Mouse (Mus musculus) thymus, postnatal 10 days (tissue): ENCODE measurements at regions not wholly inside any gene's neighbourhood (a gene's known extent, or its start where the extent isn't known, plus 50 kb on each side); places are given as distances from the start of the nearest gene placed in this dataset.

Source experiments
- DNase-seq, 2 experiments: peaks; one replicate each; pipeline ENCODE4 v3.0.0; 2021; ENCODE audit warnings: low spot score in 2 of 2

- DNase-seq: no peak
These were observed 137.2 kb downstream of the Gm815 start for GRCm38 (mm10) chr19:27022917-27023316.

DNA sequence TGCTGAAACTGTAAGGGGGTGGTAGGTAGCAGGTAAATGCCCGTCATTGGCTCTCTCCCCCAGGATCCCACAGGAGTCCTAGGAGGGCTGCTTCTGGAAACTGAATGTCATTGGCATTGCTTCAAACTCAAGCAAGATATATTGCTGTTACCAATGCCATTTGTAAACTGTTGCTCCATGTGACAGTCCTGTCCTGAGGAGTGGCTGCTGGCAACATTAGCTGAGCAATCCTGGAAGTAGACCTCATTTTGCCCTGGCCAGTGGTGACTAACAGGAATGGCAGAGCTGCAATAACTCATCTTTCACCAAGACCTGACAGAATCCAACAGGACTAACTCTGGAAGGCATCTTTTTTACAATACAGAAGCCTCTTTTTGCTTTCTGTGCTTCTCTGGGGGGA, 143.2 kb downstream of the Gm815 start:
- no peak for DNase-seq

- DNase-seq: no peak
These were observed 145.5 kb downstream of the Gm815 start for GRCm38 (mm10) chr19:27031030-27031700.

DNA sequence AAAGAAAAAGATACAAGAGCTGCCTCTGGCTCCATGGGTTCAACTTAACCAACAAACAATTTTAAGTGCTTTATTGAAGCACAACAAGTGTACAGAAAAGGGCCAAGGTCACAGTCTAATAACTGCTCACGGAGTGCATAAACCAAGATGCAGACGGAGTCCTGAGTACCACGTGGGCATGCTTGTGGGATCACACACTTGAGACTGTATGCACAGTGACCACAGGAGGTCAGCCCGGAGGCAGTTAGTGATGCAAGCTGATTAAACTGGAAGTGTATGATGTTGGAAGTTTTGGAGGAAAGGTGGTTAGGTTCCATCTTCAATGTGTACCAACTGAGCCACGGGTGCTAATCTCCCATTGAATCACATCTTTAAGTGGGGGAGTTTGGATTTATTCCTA, 146.9 kb downstream of the Gm815 start:
- no peak for DNase-seq

DNA sequence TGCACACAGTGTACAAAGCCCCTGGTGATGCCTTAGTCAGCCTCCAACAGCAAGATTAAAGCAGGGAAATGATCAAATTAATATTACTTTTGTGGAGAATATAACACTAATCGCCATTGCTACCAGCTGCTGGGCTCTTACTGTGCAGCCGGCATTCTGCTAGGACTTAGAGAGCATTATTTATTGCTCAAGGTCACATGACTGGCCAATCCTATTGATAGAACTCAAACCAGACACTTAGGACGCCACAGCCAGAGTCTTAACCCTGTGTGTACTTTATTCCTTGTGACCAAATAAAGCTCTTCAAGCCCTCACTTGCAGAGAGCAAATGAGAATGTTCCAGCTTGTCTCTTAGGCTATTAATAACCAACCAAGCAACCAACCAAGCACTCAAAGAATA, 152.6 kb downstream of the Gm815 start:
- no peak for DNase-seq

GRCm38 (mm10) chr19:27040321-27041025, 154.8 kb downstream of the Gm815 start:
- no peak for DNase-seq

DNA sequence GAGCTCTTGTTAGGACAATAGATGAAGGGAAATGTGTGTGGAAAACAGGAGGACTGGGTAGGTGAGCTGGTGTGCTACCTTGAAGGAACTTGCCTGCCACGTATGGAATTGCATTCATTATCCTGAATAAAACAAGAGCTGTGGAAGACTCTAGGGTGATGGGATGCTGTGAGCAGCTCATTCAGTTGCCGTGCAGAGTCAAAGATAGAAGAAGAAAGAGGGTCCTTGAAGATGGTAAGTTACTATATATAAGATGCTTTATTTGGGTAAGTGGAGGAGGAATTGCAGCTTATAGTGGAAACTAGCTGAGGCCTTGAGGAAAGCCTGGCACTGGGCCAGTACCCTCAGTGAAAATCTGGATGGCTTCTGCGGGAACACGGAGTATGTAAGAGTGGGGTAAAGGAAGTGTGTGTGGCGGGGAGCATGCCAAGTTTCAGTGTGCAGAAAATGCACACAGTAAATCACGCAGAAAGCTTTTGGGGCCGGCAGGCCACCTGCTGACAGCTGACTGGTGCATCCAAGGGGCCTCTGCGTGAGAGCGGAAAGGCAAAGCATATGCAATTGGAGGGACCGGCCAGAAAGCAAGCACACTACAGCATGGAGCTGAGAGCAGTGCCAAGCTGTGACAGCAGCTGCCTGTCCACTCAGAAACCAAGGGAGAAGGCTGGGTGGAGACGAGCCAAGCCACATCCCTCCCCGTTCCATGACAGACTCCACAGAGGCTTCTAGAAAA, 149.7 kb upstream of the Vldlr start:
- no peak for DNase-seq

GRCm38 (mm10) chr19:27073281-27073680, 143.0 kb upstream of the Vldlr start:
- DNase-seq: no peak

DNA sequence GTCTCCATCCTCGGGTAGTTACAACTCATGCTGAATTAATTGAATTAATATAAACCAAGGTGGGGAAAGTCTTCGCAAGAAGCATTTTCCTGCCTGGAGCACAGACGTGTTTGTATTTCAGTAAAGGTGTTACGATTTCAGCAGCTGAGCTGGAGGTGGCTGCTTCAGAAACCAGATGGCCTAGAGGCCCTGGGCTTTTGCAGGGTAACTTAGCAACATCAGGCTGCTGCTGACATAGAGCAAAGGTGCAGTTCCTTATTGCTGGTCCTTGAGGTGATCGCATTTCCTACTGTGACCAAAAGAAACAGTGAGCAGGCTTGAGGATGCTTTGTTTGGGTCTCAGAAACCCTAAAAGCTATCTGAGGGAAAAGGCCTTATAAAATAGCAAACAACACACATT, 141.3 kb upstream of the Vldlr start:
- DNase-seq: no peak

DNA sequence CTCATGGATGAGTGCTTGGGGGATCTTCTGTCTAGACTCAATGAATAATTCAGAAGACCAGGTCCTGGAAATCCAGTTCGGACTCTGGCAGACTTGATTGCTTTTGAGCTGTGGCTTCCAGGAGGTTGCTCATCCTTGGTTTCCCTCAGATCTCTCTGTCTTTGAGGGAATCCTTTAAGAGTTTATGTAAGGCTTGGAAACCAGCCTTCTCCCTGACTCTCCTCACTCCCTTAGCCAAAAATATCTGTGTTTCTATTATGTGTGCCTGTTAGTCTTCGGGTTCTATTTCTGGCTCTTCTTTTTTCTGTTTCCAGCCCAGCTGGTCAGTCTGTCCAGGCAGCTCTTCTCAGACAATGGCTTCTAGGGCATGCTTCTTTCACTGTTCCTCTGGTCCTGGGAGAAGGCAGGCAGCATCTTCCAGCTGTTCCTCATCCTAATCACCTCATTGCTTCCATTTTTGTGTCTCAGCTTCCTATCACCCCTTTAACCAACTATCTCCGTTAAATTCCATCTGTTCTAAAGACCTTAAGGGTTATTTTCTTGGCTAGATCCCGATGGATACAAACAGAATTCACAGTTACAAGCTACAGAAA, 139.3 kb upstream of the Vldlr start:
- no peak for DNase-seq

DNA sequence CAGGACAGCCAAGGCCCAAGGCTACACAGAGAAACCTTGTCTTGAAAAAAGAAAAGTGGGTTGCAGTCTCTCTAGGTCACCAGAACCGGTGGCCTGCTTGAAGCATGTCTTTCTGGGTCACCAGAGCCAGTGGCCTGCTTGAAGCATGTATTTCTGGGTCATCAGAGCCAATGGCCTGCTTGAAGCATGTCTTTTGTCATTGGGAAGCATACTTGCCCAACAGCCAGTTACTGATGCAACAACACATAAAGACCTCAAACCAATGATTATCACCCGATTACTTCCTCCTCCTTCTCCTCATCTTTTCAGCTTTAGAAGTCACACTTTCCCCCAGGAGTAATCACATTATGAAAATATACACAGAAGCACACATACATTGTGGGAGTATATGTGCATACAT, 128.9 kb upstream of the Vldlr start:
- DNase-seq: no peak

DNA sequence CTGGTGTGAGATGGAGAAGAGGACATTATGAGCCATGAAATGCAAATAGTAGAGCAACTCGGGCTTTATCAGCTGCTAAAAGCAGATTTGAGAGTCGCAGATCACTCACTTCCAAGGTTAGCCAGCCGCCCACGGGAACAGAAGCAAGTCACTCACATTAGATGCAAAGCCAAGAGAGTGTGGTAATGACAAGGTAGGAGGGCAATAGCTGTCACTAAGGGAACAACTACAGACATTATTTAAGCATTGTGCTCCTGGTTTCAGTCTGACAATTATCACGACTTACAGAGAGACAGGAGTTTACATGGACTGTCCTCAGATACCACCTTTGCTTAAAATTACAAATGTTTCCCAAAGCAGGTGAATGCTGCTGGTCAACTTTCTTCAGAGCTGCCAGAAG, 128.5 kb upstream of the Vldlr start:
- DNase-seq: no peak

GRCm38 (mm10) chr19:27089099-27089498, 127.2 kb upstream of the Vldlr start:
- no peak for DNase-seq

GRCm38 (mm10) chr19:27091603-27092002, 124.7 kb upstream of the Vldlr start:
- DNase-seq: no peak

GRCm38 (mm10) chr19:27094777-27095478, 121.4 kb upstream of the Vldlr start:
- DNase-seq: no peak

GRCm38 (mm10) chr19:27099921-27100320, 116.4 kb upstream of the Vldlr start:
- no peak for DNase-seq

DNA sequence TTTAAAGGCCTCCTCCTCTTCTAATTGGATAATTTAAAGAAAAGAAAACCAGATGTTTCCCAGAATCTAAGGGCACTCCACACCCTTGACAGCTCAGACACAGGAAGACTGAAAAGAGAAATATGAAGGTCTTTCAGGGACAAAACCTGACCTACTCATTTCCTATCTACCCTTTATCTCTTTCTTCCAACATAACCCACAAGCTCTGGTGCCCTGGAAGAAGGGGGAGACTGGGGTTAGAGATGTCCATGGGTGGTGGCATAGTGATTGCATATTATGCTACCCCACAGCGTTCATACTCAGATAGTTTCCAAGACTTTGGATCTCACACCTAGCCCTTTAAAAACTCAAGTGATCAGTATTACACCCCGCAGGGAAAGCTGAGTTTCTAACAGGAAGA, 105.8 kb upstream of the Vldlr start:
- no peak for DNase-seq

GRCm38 (mm10) chr19:27120876-27121275, 95.4 kb upstream of the Vldlr start:
- DNase-seq: peak; percentile 62 to 66

GRCm38 (mm10) chr19:27122348-27122747, 93.9 kb upstream of the Vldlr start:
- DNase-seq: no peak

GRCm38 (mm10) chr19:27123334-27123733, 93.0 kb upstream of the Vldlr start:
- DNase-seq: no peak

DNA sequence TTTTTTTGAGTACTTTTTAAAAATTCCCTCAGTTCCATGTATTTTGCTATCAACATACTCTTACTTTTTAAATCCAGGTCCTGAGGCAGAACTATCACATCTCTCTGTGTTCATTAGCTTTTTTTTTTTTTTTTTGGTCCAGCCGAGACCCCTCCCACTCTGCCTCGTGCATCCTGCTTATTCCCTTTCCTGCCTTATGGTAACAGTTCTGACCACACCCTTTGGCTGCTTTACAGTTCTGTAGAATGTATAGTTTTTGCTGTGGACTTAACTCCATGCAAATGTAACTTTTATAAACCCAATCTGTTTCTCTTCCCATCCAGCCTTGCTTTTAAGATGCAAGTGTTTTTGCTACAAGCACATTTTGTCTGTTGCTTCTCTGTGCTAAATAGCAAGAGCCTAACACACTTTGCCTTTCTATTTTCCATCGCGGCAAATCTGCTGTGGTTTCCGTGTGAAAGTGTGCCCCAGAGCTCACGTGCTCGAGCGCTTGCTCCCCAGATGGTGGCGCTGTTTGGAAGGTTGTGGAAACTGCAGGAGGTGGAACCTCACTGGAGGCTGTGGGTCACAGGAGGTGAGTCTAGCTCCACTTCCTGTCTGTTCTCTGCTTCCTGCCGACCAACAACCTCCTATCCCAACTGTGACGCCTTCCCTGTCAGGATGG, 92.3 kb upstream of the Vldlr start:
- peak; percentile 66 to 74 for DNase-seq
